Mouse (Mus musculus): Measurements from ENCODE around the gene Ifitm1. TPM values are rescaled to one million over a fixed set of nuclear protein-coding genes. Genes with fewer than 3 reads are reported as not detected.
"Not testable (repeated sequence)": the region's sequence is repeated elsewhere in the genome, so short reads cannot be mapped to it uniquely, and the experiment has no call there.

The Ifitm1 gene
- polyA plus RNA-seq, 1 experiment from 2014 or later = 510 TPM

DNA sequence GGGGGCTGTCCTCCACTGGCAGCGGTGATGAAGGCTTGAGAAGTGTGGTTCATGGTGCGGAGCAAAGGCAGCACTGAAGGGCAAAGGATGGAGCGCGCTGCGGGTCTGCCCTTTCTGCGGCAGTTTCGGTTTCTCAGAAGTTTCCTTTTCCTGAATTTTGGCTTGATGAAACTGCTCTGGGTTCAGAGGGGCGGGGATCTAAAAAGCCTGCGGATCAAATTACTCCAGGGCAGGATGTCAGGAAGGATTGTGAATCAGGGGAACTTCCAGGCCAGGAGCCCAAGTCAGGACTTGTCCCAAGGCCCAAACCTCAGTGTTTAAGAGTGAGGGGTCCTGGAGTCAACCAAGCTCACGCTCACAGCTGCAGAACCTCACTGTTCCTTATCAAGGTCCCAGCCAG lies 43.6 kb downstream of the Ifitm1 start, which contains the start of gene Ifitm3:
Gene Ifitm3 (minus strand): TSS at position 178 of the 400 bp plus-strand sequence.
- peak; percentile 94 for DNase-seq (ENCODE audit: low spot score)
- Histone ChIP-seq H3K27me3 (replicated peaks; ENCODE audit: insufficient read depth, low read length) (no peaks in the 10 kb centered on the region), H3K36me3 (ENCODE audit: insufficient read depth, low read length) (no peaks in the 10 kb centered on the region), H3K27ac (ENCODE audit: low read length) (peak within 1 kb of the TSS; percentile 87), H3K4me1 (ENCODE audit: insufficient read depth, low read depth, low read length) (peaks cover 17% of the 10 kb centered on the region), H3K9ac (replicated peaks; ENCODE audit: low read depth) (peak within 1 kb of the TSS; percentile 59), H3K4me3 (ENCODE audit: low read depth, low read length) (peak within 1 kb of the TSS; percentile 60), H3K9me3 (ENCODE audit: low read length) (no peaks in the 10 kb centered on the region), H3K4me2 (replicated peaks; ENCODE audit: low read depth, low read length) (peak within 1 kb of the TSS; percentile 58)
- ATAC-seq = peak; percentile 52
- 5% methylated on average over 10 of the region's 10 CpGs for WGBS
- TF ChIP-seq CTCF (IDR thresholded peaks at IDR 0.05) (no peak), EP300 (IDR thresholded peaks at IDR 0.05) (no peak; the same call in 1 of the 2 replicates)

DNA sequence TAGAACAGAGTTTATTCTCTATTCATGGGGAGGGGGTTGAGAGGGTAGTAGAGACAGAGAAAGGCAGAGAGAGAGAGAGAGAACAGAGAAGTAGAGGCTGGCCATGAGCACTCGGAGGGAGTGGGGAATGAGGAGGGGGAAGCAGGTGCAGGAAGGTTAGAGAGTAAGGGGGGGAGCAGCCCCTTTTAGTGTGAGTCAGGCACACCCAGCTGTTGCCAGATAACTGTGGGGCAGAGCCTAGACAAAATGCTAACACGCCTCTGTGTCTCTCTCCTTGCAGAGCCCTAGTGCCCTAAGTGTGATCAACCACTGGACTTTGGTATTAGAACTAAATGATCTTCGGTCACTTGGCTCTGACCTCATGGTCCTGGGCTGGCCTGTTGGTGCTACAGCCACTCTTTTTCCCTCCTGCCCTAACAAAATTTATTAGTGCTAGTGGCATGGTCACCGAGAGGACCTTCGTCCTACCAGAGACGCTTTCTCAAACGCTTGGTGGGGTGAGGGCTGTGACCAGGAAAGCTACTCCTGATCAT lies 44.3 kb downstream of the Ifitm1 start:
- DNase-seq (ENCODE audit: low spot score) (no peak), ATAC-seq (no peak)
- Histone ChIP-seq H3K4me2 (replicated peaks; ENCODE audit: low read depth, low read length) (no peak overlapping the region), H3K36me3 (ENCODE audit: insufficient read depth, low read length) (no peaks in the 10 kb centered on the region), H3K4me3 (ENCODE audit: low read depth, low read length) (no peak overlapping the region), H3K27me3 (replicated peaks; ENCODE audit: insufficient read depth, low read length) (no peaks in the 10 kb centered on the region), H3K9me3 (ENCODE audit: low read length) (no peaks in the 10 kb centered on the region), H3K27ac (ENCODE audit: low read length) (peak overlapping the region; percentile 87), H3K9ac (replicated peaks; ENCODE audit: low read depth) (0 out of 2 replicates have a peak overlapping the region, but pooled peaks have one; percentile 59), H3K4me1 (ENCODE audit: insufficient read depth, low read depth, low read length) (peaks cover 17% of the 10 kb centered on the region)
- TF ChIP-seq CTCF (IDR thresholded peaks at IDR 0.05) (no peak), EP300 (IDR thresholded peaks at IDR 0.05) (no peak)
- WGBS = 89% methylated on average over 7 of the region's 7 CpGs

DNA sequence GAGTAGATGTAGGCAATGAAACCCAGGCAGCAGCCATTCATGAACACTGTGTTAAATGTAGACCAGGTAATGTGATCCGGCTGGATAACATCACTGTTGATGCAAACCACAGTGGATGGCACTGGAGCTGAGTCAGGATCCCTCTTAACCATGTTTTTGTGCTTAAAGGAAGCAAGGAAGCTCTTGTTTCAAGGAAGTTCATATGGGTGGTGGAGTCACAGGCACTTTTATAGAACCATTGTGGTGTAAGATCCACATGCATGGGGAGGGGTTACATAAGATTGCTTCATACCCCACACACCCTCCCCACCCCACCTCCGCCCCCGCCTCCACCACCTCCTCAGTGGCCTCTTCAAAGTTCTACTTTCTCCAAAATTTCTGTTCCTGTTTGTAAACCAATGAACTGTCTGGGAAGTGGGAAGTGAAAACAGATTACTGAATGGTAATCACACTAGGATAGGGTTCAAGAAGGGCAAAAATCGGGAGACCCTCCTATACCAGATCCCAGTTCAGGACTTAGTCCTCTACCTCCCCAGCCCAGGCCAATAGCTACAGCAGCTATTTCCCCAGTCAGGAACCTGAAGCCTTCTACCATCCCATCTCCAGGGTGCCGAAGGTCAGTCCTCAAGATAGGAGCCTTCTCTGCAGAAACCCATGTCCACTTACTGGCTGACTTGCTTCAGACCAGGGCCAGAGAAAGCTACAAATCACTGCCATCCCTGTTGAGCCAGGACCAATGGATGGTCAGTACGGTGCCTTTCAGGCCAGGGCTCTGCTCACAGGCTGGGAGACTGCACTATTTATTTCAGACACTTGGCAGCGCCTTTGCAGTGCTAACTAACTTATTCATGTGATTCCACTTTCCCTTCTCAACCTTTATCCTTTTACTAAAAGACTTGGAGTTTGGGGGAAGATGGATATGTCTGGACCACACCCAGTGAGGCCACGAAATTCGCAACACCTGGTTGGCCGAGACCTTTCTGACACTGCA lies 50.0 kb downstream of the Ifitm1 start:
- H3K9ac ChIP-seq (replicated peaks; ENCODE audit: low read depth) = no peak overlapping the region
- H3K9me3 ChIP-seq (ENCODE audit: low read length) = no peaks in the 10 kb centered on the region
- H3K4me2 ChIP-seq (replicated peaks; ENCODE audit: low read depth, low read length) = no peak overlapping the region
- H3K4me1 ChIP-seq (ENCODE audit: insufficient read depth, low read depth, low read length) = no peaks in the 10 kb centered on the region
- H3K27me3 ChIP-seq (replicated peaks; ENCODE audit: insufficient read depth, low read length) = no peaks in the 10 kb centered on the region
- no peaks in the 10 kb centered on the region for H3K36me3 ChIP-seq (ENCODE audit: insufficient read depth, low read length)
- 78% methylated on average over 10 of the region's 10 CpGs for WGBS
- ATAC-seq = no peak
- peak; percentile 25 for DNase-seq (ENCODE audit: low spot score)
- H3K4me3 ChIP-seq (ENCODE audit: low read depth, low read length) = no peak overlapping the region
- no peak overlapping the region for H3K27ac ChIP-seq (ENCODE audit: low read length)
- TF ChIP-seq CTCF (IDR thresholded peaks at IDR 0.05) = peak; percentile 36
- TF ChIP-seq EP300 (IDR thresholded peaks at IDR 0.05) = no peak

DNA sequence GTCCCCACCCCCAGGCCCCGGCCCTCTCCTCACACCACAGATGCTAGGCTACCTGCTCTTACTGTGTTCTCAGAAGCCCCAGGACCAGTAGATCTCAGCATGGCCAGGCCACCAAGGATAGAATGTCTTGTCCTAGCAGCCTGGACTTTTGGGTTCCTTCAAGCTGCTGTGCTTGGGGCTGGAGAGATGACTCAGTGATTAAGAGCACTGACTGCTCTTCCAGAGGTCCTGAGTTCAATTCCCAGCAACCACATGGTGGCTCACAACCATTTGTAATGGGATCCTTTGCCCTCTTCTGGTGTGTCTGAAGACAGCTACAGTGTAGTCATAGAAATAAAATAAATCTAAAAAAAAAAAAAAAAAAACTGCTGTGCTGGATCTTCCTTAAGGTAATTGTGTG lies 50.8 kb downstream of the Ifitm1 start, which contains the start of gene Ifitm6:
Gene Ifitm6 (minus strand): TSS at position 101 of the 400 bp plus-strand sequence.
- ATAC-seq; H3K4me1 ChIP-seq (ENCODE audit: insufficient read depth, low read depth, low read length); H3K27ac ChIP-seq (ENCODE audit: low read length); H3K4me2 ChIP-seq (replicated peaks; ENCODE audit: low read depth, low read length); H3K9me3 ChIP-seq (ENCODE audit: low read length); H3K27me3 ChIP-seq (replicated peaks; ENCODE audit: insufficient read depth, low read length); H3K9ac ChIP-seq (replicated peaks; ENCODE audit: low read depth); DNase-seq (ENCODE audit: low spot score); H3K4me3 ChIP-seq (ENCODE audit: low read depth, low read length); H3K36me3 ChIP-seq (ENCODE audit: insufficient read depth, low read length): not testable (repeated sequence)
- 91% methylated on average over 1 of the region's 1 CpGs for WGBS

DNA sequence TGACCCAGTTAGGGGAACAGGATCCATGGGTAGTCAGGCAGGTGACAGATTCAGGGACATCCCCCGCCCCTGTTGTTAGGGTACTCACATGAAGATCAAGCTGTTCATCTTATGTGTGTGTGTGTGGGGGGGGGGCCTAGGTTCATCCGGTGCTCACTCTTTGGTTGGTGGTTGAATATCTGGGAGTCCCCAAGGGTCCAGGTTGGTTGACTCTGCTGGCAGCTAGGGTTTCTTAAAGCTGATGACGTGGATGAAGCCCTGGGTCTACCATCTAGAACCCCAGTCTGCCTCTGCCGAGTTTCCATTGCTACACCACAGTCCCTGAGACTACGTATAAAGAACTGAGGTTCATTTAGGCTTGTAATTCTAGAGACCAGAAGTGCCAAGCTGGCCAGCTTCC lies 52.0 kb downstream of the Ifitm1 start:
- Histone ChIP-seq H3K4me1 (ENCODE audit: insufficient read depth, low read depth, low read length) (no peaks in the 10 kb centered on the region), H3K4me3 (ENCODE audit: low read depth, low read length) (no peak overlapping the region), H3K27ac (ENCODE audit: low read length) (no peak overlapping the region), H3K9me3 (ENCODE audit: low read length) (no peaks in the 10 kb centered on the region), H3K4me2 (replicated peaks; ENCODE audit: low read depth, low read length) (no peak overlapping the region), H3K9ac (replicated peaks; ENCODE audit: low read depth) (no peak overlapping the region), H3K36me3 (ENCODE audit: insufficient read depth, low read length) (no peaks in the 10 kb centered on the region), H3K27me3 (replicated peaks; ENCODE audit: insufficient read depth, low read length) (no peaks in the 10 kb centered on the region)
- TF ChIP-seq EP300 (IDR thresholded peaks at IDR 0.05) (no peak), CTCF (IDR thresholded peaks at IDR 0.05) (no peak)
- WGBS = 93% methylated on average over 5 of the region's 5 CpGs
- DNase-seq (ENCODE audit: low spot score) (no peak), ATAC-seq (no peak)

Other genes with a start within 250 kb of the Ifitm1 start
- gene Cyp2e1, start 203.5 kb upstream of the Ifitm1 start, polyA plus RNA-seq (2015; fragmentation: Nextera tagmentation; extraction: Ambion mirVana) = 1.5 and 1.9 TPM in 2 replicates
- not detected in 2 replicates for gene Syce1, start 179.4 kb upstream of the Ifitm1 start, polyA plus RNA-seq (2015; fragmentation: Nextera tagmentation; extraction: Ambion mirVana)
- gene Zfp941, start 145.0 kb upstream of the Ifitm1 start, polyA plus RNA-seq (2015; fragmentation: Nextera tagmentation; extraction: Ambion mirVana) = 0.21 and 0.30 TPM in 2 replicates
- 12.6 and 15.0 TPM in 2 replicates for gene Urah, start 132.2 kb upstream of the Ifitm1 start, polyA plus RNA-seq (2015; fragmentation: Nextera tagmentation; extraction: Ambion mirVana)
- gene Scgb1c1, start 121.7 kb upstream of the Ifitm1 start, polyA plus RNA-seq (2015; fragmentation: Nextera tagmentation; extraction: Ambion mirVana) = 25.9 and 27.0 TPM in 2 replicates
- not detected in 2 replicates for gene Odf3, start 119.4 kb upstream of the Ifitm1 start, polyA plus RNA-seq (2015; fragmentation: Nextera tagmentation; extraction: Ambion mirVana)
- gene Gm45785, start 110.9 kb upstream of the Ifitm1 start, polyA plus RNA-seq (2015; fragmentation: Nextera tagmentation; extraction: Ambion mirVana) = not detected in 2 replicates
- gene Ric8a, start 110.3 kb upstream of the Ifitm1 start, polyA plus RNA-seq (2015; fragmentation: Nextera tagmentation; extraction: Ambion mirVana) = 63.6 and 68.0 TPM in 2 replicates
- 69.1 and 81.7 TPM in 2 replicates for gene Bet1l, start 109.6 kb upstream of the Ifitm1 start, polyA plus RNA-seq (2015; fragmentation: Nextera tagmentation; extraction: Ambion mirVana)
- gene Psmd13, start 85.3 kb upstream of the Ifitm1 start, polyA plus RNA-seq (2015; fragmentation: Nextera tagmentation; extraction: Ambion mirVana) = 157 and 164 TPM in 2 replicates
- 23.7 and 25.8 TPM in 2 replicates for gene Sirt3, start 84.9 kb upstream of the Ifitm1 start, polyA plus RNA-seq (2015; fragmentation: Nextera tagmentation; extraction: Ambion mirVana)
- gene Cox8b, start 66.8 kb upstream of the Ifitm1 start, polyA plus RNA-seq (2015; fragmentation: Nextera tagmentation; extraction: Ambion mirVana) = 13.1 and 18.3 TPM in 2 replicates
- gene Nlrp6, start 46.3 kb upstream of the Ifitm1 start, polyA plus RNA-seq (2015; fragmentation: Nextera tagmentation; extraction: Ambion mirVana) = 0.07 and 0.10 TPM in 2 replicates
- gene Pgghg, start 25.8 kb upstream of the Ifitm1 start, polyA plus RNA-seq (2015; fragmentation: Nextera tagmentation; extraction: Ambion mirVana) = 12.7 and 14.4 TPM in 2 replicates
- 1.6 and 1.8 TPM in 2 replicates for gene Ifitm5, start 16.9 kb upstream of the Ifitm1 start, polyA plus RNA-seq (2015; fragmentation: Nextera tagmentation; extraction: Ambion mirVana)
- gene Gm45717, start 11.3 kb upstream of the Ifitm1 start, polyA plus RNA-seq (2015; fragmentation: Nextera tagmentation; extraction: Ambion mirVana) = 0.31 TPM in 1 of 2 replicates, not detected in the other
- gene Ifitm2, start 11.2 kb upstream of the Ifitm1 start, polyA plus RNA-seq (2015; fragmentation: Nextera tagmentation; extraction: Ambion mirVana) = 1,373 and 1,710 TPM in 2 replicates
- gene Ifitm3, start 43.5 kb downstream of the Ifitm1 start, polyA plus RNA-seq (2015; fragmentation: Nextera tagmentation; extraction: Ambion mirVana) = 779 and 1,037 TPM in 2 replicates
- 7.4 and 7.7 TPM in 2 replicates for gene Ifitm6, start 50.7 kb downstream of the Ifitm1 start, polyA plus RNA-seq (2015; fragmentation: Nextera tagmentation; extraction: Ambion mirVana)
- not detected in 2 replicates for gene Gm17387, start 61.9 kb downstream of the Ifitm1 start, polyA plus RNA-seq (2015; fragmentation: Nextera tagmentation; extraction: Ambion mirVana)
- 0.13 and 0.20 TPM in 2 replicates for gene B4galnt4, start 93.9 kb downstream of the Ifitm1 start, polyA plus RNA-seq (2015; fragmentation: Nextera tagmentation; extraction: Ambion mirVana)
- gene Pkp3, start 111.0 kb downstream of the Ifitm1 start, polyA plus RNA-seq (2015; fragmentation: Nextera tagmentation; extraction: Ambion mirVana) = 14.4 and 15.3 TPM in 2 replicates
- 27.1 and 30.5 TPM in 2 replicates for gene Sigirr, start 133.4 kb downstream of the Ifitm1 start, polyA plus RNA-seq (2015; fragmentation: Nextera tagmentation; extraction: Ambion mirVana)
- gene Ano9, start 150.6 kb downstream of the Ifitm1 start, polyA plus RNA-seq (2015; fragmentation: Nextera tagmentation; extraction: Ambion mirVana) = 1.5 and 3.1 TPM in 2 replicates
- 39.1 and 45.7 TPM in 2 replicates for gene Ptdss2, start 155.2 kb downstream of the Ifitm1 start, polyA plus RNA-seq (2015; fragmentation: Nextera tagmentation; extraction: Ambion mirVana)
- 181 and 187 TPM in 2 replicates for gene Rnh1, start 205.6 kb downstream of the Ifitm1 start, polyA plus RNA-seq (2015; fragmentation: Nextera tagmentation; extraction: Ambion mirVana)
- gene Hras, start 226.8 kb downstream of the Ifitm1 start, polyA plus RNA-seq (2015; fragmentation: Nextera tagmentation; extraction: Ambion mirVana) = 121 and 126 TPM in 2 replicates
- 6.8 and 7.4 TPM in 2 replicates for gene Lrrc56, start 226.9 kb downstream of the Ifitm1 start, polyA plus RNA-seq (2015; fragmentation: Nextera tagmentation; extraction: Ambion mirVana)
- 0.97 and 1.0 TPM in 2 replicates for gene Lmntd2, start 246.9 kb downstream of the Ifitm1 start, polyA plus RNA-seq (2015; fragmentation: Nextera tagmentation; extraction: Ambion mirVana)
- gene Rassf7, start 248.6 kb downstream of the Ifitm1 start, polyA plus RNA-seq (2015; fragmentation: Nextera tagmentation; extraction: Ambion mirVana) = 93.6 and 98.7 TPM in 2 replicates